Mouse (Mus musculus) lung, embryonic 14.5 days (tissue): ENCODE results near the gene AW146154. TPM values are rescaled to one million over a fixed set of nuclear protein-coding genes. Genes with fewer than 3 reads are reported as not detected.
A peak's percentile ranks its signal among the peaks of the same experiment; 100 is the strongest.
"Not testable (repeated sequence)": the region's sequence is repeated elsewhere in the genome, so short reads cannot be mapped to it uniquely, and the experiment has no call there.

Source experiments
- ATAC-seq: fragments of 200-750 bp; cut with Nextera tagmentation; 2 replicates; pipeline ENCODE4 v1.8.0; 2017; ENCODE audit warnings: mild to moderate bottlenecking, moderate TSS enrichment, moderate library complexity; ENCODE audit not compliant: insufficient read depth
- DNase-seq: peaks from one replicate; pipeline ENCODE4 v3.0.0-alpha.2; 2015
- H3K27ac ChIP-seq: fragments of 300-500 bp; sonication (generic); 2 replicates; pipeline ENCODE4 v1.5.1; 2014; ENCODE audit warnings: low read depth, mild to moderate bottlenecking, moderate library complexity
- H3K27me3 ChIP-seq: fragments of 300-500 bp; sonication (generic); 2 replicates; pipeline ENCODE4 v1.6.1; 2014; ENCODE audit warnings: low read length, control low read depth; ENCODE audit not compliant: insufficient read depth
- H3K36me3 ChIP-seq: fragments of 300-500 bp; sonication (generic); 2 replicates; pipeline ENCODE4 v1.6.1; 2014; ENCODE audit warnings: control low read depth; ENCODE audit not compliant: insufficient read depth
- H3K4me1 ChIP-seq: fragments of 300-500 bp; sonication (generic); 2 replicates; pipeline ENCODE4 v1.6.1; 2014; ENCODE audit warnings: antibody characterized with exemption, control low read depth; ENCODE audit not compliant: insufficient read depth
- H3K4me2 ChIP-seq: fragments of 300-500 bp; sonication (generic); 2 replicates; pipeline ENCODE4 v1.6.1; 2014; ENCODE audit warnings: mild to moderate bottlenecking
- H3K4me3 ChIP-seq: fragments of 300-500 bp; sonication (generic); 2 replicates; pipeline ENCODE4 v1.5.1; 2014; ENCODE audit warnings: low read depth, low read length
- H3K9ac ChIP-seq: fragments of 300-500 bp; sonication (generic); 2 replicates; pipeline ENCODE4 v1.6.1; 2014
- H3K9me3 ChIP-seq: fragments of 300-500 bp; sonication (generic); 2 replicates; pipeline ENCODE4 v1.6.1; 2016; ENCODE audit warnings: low read depth, low read length, control low read depth
- CTCF ChIP-seq: IDR thresholded peaks from 2 replicates; pipeline ENCODE4 v1.5.1; 2016; ENCODE audit warnings: antibody characterized with exemption, low read depth
- WGBS: fragments of 180-500 bp; shearing (Covaris S2); extraction: QIAGEN DNeasy Blood & Tissue Kit; methylation state at CpG from one replicate; pipeline ENCODE4 v1.1.7; 2014; 5-methylcytosine and 5-hydroxymethylcytosine counted together
- polyA plus RNA-seq: library from polyadenylated mRNA; unstranded; fragments of >200 nt; fragmentation: Nextera tagmentation; extraction: Ambion mirVana; gene quantifications from 2 replicates; pipeline ENCODE4 v1.2.1, GENCODE M21; 2014

The AW146154 gene
- polyA plus RNA-seq, result 11.1 and 11.6 TPM in 2 replicates

DNA sequence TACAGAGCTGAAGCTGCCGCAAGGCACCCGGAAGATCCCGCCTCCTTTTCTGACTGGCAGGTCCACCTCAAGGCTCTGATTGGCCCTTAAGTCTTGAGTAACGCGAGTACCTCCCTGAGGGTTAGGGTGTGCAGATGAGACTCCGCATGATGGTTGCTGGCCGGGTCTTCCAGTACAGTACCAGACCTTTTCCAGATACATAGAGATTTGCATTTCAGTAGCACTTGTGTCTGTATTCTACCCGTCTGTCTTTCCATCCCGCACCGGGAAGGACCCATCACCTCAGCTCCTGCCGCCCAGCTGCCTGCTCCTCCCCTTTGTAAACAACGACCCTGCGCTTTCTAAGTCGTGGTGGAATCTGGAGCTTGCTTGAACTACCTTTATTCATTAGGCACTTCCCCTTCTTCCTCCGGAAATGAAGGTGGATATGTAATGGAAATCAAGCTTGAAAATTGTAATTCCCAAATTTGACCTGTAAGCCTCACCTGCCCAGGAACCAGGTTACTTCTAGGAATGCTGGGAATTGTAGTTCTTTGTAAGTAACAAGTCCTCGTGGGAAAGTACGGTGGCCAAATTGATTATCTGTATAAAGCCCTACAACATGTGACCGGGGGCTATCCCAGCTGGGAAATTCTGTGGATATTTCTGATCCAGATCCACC is at the start of gene AW146154, which contains the start of gene Gm20449:
TSS of gene AW146154 (minus strand) at position 502 of the 661 bp plus-strand sequence.
TSS of gene Gm20449 (minus strand) at position 29 of the 661 bp plus-strand sequence.
- Histone ChIP-seq H3K36me3 (peaks cover 2% of the 10 kb centered on the region; the same call in 1 of the 2 replicates), H3K27ac (peak within 1 kb of the TSS; percentile 52), H3K9ac (peak within 1 kb of the TSS; percentile 56), H3K27me3 (no peaks in the 10 kb centered on the region), H3K4me2 (peak within 1 kb of the TSS; percentile 76), H3K9me3 (0 out of 2 replicates have a peak, but pooled peaks cover 2% of the 10 kb centered on the region), H3K4me3 (peak within 1 kb of the TSS; percentile 57), H3K4me1 (no peaks in the 10 kb centered on the region)
- 0 out of 2 replicates have a peak, but pooled peaks have one; percentile 2 for TF ChIP-seq CTCF
- DNase-seq, result peak; percentile 95
- WGBS, result under 1% methylated on average over 18 of the region's 18 CpGs
- peak; percentile 99 for ATAC-seq

DNA sequence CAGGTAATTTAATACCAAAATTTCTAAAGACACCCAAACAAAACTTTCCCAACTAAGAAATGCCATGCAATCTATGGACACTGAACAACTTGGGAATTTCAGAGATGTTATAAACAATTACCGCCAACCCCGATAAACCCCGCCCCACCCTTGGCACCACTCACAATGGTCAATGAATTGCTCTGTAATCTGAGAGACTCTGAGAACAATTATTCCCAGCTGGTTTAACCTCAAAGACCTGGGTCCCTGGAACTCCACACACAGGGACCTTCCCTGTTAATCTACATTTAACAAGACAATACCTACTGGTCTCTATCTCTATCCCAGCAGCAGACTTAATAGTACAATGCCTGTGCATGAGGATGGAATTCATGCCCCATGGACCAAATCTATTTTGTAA is 13.0 kb upstream of the AW146154 start:
- WGBS, result 87% methylated on average over 3 of the region's 3 CpGs
- H3K36me3 ChIP-seq, result no peaks in the 10 kb centered on the region
- H3K27ac ChIP-seq, result no peak overlapping the region
- H3K9ac ChIP-seq, result no peak overlapping the region
- H3K4me1 ChIP-seq, result no peaks in the 10 kb centered on the region
- H3K4me3 ChIP-seq, result no peak overlapping the region
- no peak for TF ChIP-seq CTCF
- H3K9me3 ChIP-seq, result no peaks in the 10 kb centered on the region
- ATAC-seq, result no peak
- no peak overlapping the region for H3K4me2 ChIP-seq
- no peaks in the 10 kb centered on the region for H3K27me3 ChIP-seq
- DNase-seq, result no peak

DNA sequence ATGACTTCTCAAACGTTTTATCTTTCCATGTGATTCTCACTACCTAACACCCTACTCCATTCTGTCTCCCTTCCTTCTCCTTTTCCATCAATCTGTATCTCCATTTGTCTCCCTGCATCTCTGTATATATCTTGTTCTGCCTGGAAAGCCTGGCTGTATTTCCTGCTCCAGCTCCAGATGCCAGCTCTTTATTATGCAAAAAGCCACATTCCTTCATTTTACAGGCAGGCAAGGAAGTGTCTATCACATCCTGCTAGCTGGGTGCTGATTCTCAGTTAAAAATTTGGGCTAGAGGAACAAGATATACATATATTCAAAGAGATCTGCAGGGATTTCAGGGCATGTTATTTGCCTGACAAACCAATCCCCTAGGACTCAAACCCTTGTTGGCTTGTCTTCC is 12.5 kb upstream of the AW146154 start:
- Histone ChIP-seq H3K27ac (no peak overlapping the region), H3K9me3 (no peaks in the 10 kb centered on the region), H3K4me3 (no peak overlapping the region), H3K9ac (no peak overlapping the region), H3K36me3 (no peaks in the 10 kb centered on the region), H3K27me3 (no peaks in the 10 kb centered on the region), H3K4me1 (no peaks in the 10 kb centered on the region), H3K4me2 (no peak overlapping the region)
- WGBS, result 11% methylated on average over 1 of the region's 1 CpGs
- TF ChIP-seq CTCF, result no peak
- ATAC-seq (no peak), DNase-seq (no peak)

DNA sequence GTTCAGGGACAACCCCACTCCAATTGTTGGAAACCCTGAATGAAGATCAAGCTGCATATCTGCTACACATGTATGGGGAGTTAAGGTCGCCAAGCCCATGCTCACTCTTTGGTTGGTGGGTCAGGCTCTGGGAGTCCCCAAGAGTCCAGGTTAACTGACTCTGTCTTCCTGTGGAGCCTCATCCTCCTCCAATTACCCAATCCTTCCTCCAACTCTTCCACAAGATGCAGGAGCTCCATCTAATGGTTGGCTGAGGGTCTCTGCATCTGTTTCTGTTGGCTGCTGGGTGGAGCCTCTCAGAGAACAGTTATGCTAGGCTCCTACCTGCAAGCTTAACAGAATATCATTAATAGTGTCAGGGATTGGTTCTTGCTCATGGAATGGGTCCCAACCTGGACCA is 2.7 kb upstream of the AW146154 start:
- ATAC-seq (no peak), DNase-seq (no peak)
- WGBS, result 33% methylated on average over 1 of the region's 1 CpGs
- H3K9me3 ChIP-seq, result no peaks in the 10 kb centered on the region
- TF ChIP-seq CTCF, result no peak
- no peak overlapping the region for H3K4me2 ChIP-seq
- H3K27me3 ChIP-seq, result no peaks in the 10 kb centered on the region
- H3K36me3 ChIP-seq, result no peaks in the 10 kb centered on the region
- H3K27ac ChIP-seq, result no peak overlapping the region
- H3K9ac ChIP-seq, result no peak overlapping the region
- H3K4me3 ChIP-seq, result no peak overlapping the region
- H3K4me1 ChIP-seq, result no peaks in the 10 kb centered on the region

DNA sequence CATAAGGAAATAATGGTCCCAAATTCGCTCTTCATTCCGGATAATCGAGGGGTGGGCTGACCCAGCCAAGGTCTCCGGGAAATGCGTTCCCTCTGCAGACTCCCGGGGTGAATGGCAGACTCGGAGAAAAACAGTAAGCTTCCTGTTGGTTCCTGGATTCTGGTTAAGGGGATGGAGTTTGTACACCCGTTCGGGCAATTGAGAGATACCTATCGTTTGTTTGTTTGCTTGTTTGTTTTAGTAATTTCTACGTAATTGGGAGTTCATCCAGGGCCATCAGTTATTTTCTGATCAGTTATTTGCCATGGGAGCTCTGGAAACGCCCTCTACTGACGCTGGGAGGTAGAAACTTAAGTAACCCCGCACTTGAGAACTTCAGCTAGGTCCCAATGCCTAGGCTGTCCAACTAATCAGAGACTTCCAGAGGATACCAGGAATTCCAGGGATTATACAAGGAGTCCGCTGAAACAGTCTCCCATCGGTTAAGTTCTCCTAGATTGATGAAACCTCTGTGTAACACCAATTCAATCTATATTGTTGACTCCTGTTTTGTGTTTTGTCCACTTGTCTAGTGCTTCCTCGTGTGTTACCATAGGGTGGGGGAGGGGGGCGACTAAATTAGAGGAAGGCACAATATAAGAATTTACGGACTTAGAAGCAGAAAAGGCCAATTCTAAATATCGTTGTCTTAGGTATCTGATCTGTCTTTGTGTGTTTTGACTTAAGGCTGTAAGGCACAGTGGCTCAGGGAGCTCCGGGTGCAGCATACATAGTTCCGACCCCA is 653 bp upstream of the AW146154 start:
- H3K36me3 ChIP-seq, result no peaks in the 10 kb centered on the region
- DNase-seq, result peak; percentile 73
- peak overlapping the region; percentile 76 for H3K4me2 ChIP-seq
- H3K9me3 ChIP-seq, result no peaks in the 10 kb centered on the region
- H3K27me3 ChIP-seq, result no peaks in the 10 kb centered on the region
- 16% methylated on average over 22 of the region's 22 CpGs for WGBS
- ATAC-seq, result peak; percentile 23; the same call in 1 of the 2 replicates
- peak; percentile 36; the same call in 1 of the 2 replicates for TF ChIP-seq CTCF
- H3K4me3 ChIP-seq, result peak overlapping the region; percentile 57
- H3K4me1 ChIP-seq, result no peaks in the 10 kb centered on the region
- peak overlapping the region; percentile 56; the same call in 1 of the 2 replicates for H3K9ac ChIP-seq
- no peak overlapping the region for H3K27ac ChIP-seq

DNA sequence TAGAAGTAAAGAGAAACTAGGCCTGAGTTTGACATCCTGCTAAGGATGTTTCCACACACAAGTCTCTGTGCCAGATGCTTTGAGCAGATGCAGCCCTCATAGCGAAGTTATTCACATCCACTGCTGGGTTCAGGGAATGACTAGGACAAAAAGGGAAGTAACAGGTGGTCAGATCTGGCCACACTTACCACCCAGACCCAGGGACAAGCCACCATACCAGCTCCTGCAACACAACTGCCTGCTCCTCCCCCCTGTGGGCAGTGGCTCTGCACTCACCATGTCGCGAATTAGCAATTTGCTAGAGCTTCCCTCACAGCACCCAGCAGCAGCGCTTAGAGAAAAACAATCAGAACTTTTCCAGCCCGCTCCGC is 687 bp downstream of the AW146154 start:
- peak overlapping the region; percentile 57 for H3K4me3 ChIP-seq
- not testable (repeated sequence) for H3K4me1 ChIP-seq, DNase-seq, H3K27me3 ChIP-seq, ATAC-seq, H3K36me3 ChIP-seq, H3K9me3 ChIP-seq
- peak overlapping the region; percentile 56 for H3K9ac ChIP-seq
- 0% methylated on average over 6 of the region's 6 CpGs for WGBS
- H3K27ac ChIP-seq, result peak overlapping the region; percentile 52
- peak overlapping the region; percentile 76 for H3K4me2 ChIP-seq

DNA sequence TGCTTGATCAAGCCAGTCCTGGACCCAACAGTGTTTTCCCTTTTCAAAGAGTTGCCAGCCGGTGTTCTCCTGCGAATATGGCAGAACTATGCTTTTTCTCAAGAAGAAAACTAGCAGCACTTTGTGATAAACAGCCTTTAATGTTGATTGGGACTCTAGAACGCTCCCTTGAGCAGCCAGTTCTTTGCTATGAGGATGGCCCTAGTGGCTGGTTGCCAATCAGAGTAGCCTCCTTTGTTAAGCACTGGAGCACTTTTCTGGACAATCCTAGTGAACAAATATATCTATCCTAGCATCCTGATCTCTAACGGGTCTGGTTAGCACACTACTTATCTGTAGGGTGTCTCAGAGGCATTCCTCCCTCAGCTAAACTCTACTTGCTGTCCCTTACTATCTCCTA is 1.2 kb downstream of the AW146154 start:
- not testable (repeated sequence) for ATAC-seq, H3K27ac ChIP-seq, H3K4me1 ChIP-seq, H3K36me3 ChIP-seq, DNase-seq, H3K9me3 ChIP-seq, H3K27me3 ChIP-seq
- H3K9ac ChIP-seq, result peak overlapping the region; percentile 56
- WGBS, result 62% methylated on average over 2 of the region's 4 CpGs
- peak overlapping the region; percentile 76 for H3K4me2 ChIP-seq
- H3K4me3 ChIP-seq, result peak overlapping the region; percentile 57
